Mouse (Mus musculus) forebrain, embryonic 15.5 days (tissue): ENCODE results near the gene Cttnbp2nl. TPM values are rescaled to one million over a fixed set of nuclear protein-coding genes. Genes with fewer than 3 reads are reported as not detected.
A peak's percentile ranks its signal among the peaks of the same experiment; 100 is the strongest.

Experiments
- ATAC-seq: fragments of 200-750 bp; cut with Nextera tagmentation; replicated peaks from 2 replicates; pipeline ENCODE4 v1.8.0; 2017; ENCODE audit warnings: mild to moderate bottlenecking, moderate TSS enrichment, moderate library complexity
- H3K27ac ChIP-seq: fragments of 300-500 bp; sonication (generic); replicated peaks from 2 replicates; pipeline ENCODE4 v1.5.1; 2015; ENCODE audit warnings: mild to moderate bottlenecking, inconsistent platforms
- H3K27me3 ChIP-seq: fragments of 300-500 bp; sonication (generic); 2 replicates; pipeline ENCODE4 v1.6.1; 2015; ENCODE audit warnings: inconsistent platforms
- H3K36me3 ChIP-seq: fragments of 300-500 bp; sonication (generic); 2 replicates; pipeline ENCODE4 v1.6.1; 2015; ENCODE audit warnings: mild to moderate bottlenecking, inconsistent platforms
- H3K4me1 ChIP-seq: fragments of 300-500 bp; sonication (generic); 2 replicates; pipeline ENCODE4 v1.6.1; 2015; ENCODE audit warnings: inconsistent platforms
- H3K4me2 ChIP-seq: fragments of 300-500 bp; sonication (generic); replicated peaks from 2 replicates; pipeline ENCODE4 v1.6.1; 2015; ENCODE audit warnings: mild to moderate bottlenecking, inconsistent platforms
- H3K4me3 ChIP-seq: fragments of 300-500 bp; sonication (generic); 2 replicates; pipeline ENCODE4 v1.5.1; 2015; ENCODE audit warnings: mild to moderate bottlenecking, inconsistent platforms
- H3K9ac ChIP-seq: fragments of 300-500 bp; sonication (generic); replicated peaks from 2 replicates; pipeline ENCODE4 v1.6.1; 2015; ENCODE audit warnings: mild to moderate bottlenecking, inconsistent platforms
- H3K9me3 ChIP-seq: fragments of 300-500 bp; sonication (generic); 2 replicates; pipeline ENCODE4 v1.6.1; 2016; ENCODE audit warnings: inconsistent platforms
- WGBS: fragments of 180-500 bp; shearing (Covaris S2); methylation state at CpG from one replicate; pipeline ENCODE4 v1.1.7; 2015; ENCODE audit warnings: mixed read lengths; 5-methylcytosine and 5-hydroxymethylcytosine counted together
- polyA plus RNA-seq: library from polyadenylated mRNA; unstranded; fragments of >200 nt; fragmentation: Nextera tagmentation; extraction: Ambion mirVana; gene quantifications from 2 replicates; pipeline ENCODE4 v1.2.1, GENCODE M21; 2015

The Cttnbp2nl gene
- polyA plus RNA-seq, 1 experiment from 2014 or later: 61.1 TPM

DNA sequence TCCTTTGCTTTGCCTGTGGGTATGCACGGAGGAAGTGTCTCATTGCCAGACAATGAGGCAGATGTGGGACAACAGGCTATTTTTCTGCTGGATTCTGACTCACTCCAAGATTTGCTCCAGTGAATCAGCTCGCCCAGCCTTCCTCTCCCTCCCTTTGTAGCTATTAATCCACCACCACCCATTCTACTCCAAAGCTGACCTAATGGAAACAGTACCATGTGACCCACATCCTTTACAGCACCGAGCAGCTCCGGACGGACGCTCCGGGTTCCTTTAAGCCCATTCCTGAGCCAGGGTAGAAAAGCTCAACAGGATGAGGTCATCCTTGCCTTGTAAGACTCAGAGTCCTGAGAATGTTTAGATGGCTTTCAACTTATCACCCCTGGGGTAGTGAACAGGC is 2.0 kb upstream of the Cttnbp2nl start:
- no peaks in the 10 kb centered on the region for H3K9me3 ChIP-seq
- no peak overlapping the region for H3K4me2 ChIP-seq
- WGBS: 61% methylated on average over 7 of the region's 7 CpGs
- no peak for ATAC-seq
- H3K36me3 ChIP-seq: no peaks in the 10 kb centered on the region
- H3K27me3 ChIP-seq: no peaks in the 10 kb centered on the region
- no peak overlapping the region for H3K27ac ChIP-seq
- H3K4me1 ChIP-seq: peaks cover 28% of the 10 kb centered on the region
- no peak overlapping the region for H3K9ac ChIP-seq
- H3K4me3 ChIP-seq: no peak overlapping the region

DNA sequence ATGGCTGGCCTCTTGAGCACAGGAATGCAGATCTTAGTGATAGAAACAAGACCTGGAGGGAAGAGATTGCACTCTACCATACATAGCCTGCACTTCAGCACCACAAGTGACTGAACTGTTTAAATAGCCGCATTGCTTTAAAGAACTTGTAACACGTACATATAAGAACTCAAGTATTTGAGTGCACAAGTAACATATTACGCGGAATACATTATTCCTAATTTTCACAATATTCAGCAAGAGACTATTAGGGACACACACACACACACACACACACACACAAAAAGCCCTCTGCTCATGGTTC is 704 bp upstream of the Cttnbp2nl start:
- 77% methylated on average over 4 of the region's 4 CpGs for WGBS
- no peaks in the 10 kb centered on the region for H3K9me3 ChIP-seq
- H3K27me3 ChIP-seq: no peaks in the 10 kb centered on the region
- H3K4me1 ChIP-seq: peaks cover 36% of the 10 kb centered on the region
- H3K27ac ChIP-seq: peak overlapping the region; percentile 92
- H3K9ac ChIP-seq: peak overlapping the region; percentile 92
- H3K4me3 ChIP-seq: peak overlapping the region; percentile 79
- H3K4me2 ChIP-seq: peak overlapping the region; percentile 76
- no peak for ATAC-seq
- H3K36me3 ChIP-seq: no peaks in the 10 kb centered on the region

DNA sequence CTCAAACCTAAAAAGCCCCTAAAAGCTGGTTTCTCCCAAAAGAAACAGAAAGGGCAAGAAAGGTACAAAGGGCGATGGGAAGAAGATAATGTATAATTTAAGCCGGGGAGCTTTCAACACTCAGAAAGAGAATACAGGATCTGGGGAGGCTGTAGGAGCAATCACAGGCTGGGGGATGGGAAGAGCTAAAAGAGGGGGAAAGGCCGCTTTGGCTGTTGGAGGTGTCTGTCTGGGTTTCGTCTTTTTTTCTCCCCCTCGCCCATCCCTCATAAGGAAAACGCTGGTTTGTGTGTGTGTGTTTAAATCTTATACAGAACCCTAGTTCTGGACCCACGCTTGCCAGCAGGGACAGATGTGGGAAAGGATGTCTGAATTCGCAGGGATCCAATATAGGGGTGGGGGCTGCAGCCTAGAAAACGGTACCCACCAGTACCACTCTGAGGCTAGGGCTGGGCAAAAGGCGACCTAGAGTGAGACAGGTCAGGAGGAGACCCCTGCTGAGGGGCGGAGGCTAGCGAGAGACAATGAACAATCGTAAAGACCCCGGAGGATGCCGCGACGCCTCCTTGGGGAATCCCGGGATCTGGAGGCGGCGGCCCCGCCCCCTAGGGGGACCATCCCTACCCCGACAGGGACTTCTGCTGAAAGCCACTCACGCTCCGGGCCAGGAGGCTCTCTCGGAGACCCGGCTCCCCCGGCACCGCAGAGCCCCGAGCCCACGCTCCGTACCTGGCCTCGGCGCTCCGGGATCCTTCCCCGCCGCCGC is 592 bp downstream of the Cttnbp2nl start:
- ATAC-seq: peak; percentile 7
- WGBS: under 1% methylated on average over 33 of the region's 37 CpGs
- H3K27ac ChIP-seq: peak overlapping the region; percentile 92
- peak overlapping the region; percentile 79 for H3K4me3 ChIP-seq
- H3K36me3 ChIP-seq: no peaks in the 10 kb centered on the region
- H3K4me2 ChIP-seq: peak overlapping the region; percentile 67
- peaks cover 38% of the 10 kb centered on the region for H3K4me1 ChIP-seq
- no peaks in the 10 kb centered on the region for H3K27me3 ChIP-seq
- H3K9ac ChIP-seq: peak overlapping the region; percentile 92
- no peaks in the 10 kb centered on the region for H3K9me3 ChIP-seq

DNA sequence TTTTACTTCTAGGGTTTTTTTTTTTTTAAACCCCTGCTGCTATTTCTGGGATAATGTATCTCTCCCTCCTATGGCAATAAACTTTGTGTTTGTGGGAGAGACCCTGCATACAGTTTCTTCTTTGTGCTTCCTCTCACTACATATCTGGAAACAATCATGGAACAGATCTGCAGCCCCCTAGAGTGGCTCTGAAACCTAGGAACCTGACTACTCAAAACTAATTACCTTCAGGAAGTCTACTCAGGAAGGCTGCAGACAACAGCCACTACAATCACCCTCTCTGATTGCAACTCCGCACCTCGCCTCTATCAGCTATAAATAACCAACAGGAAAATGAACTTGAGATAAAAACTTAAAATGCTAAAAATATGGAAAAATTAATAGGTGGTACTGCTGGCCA is 1.8 kb downstream of the Cttnbp2nl start:
- no peaks in the 10 kb centered on the region for H3K27me3 ChIP-seq
- no peaks in the 10 kb centered on the region for H3K36me3 ChIP-seq
- ATAC-seq: no peak
- no peaks in the 10 kb centered on the region for H3K9me3 ChIP-seq
- peak overlapping the region; percentile 92 for H3K9ac ChIP-seq
- peak overlapping the region; percentile 79 for H3K4me3 ChIP-seq
- 72% methylated on average over 2 of the region's 2 CpGs for WGBS
- no peak overlapping the region for H3K27ac ChIP-seq
- peaks cover 38% of the 10 kb centered on the region for H3K4me1 ChIP-seq
- peak overlapping the region; percentile 67 for H3K4me2 ChIP-seq

DNA sequence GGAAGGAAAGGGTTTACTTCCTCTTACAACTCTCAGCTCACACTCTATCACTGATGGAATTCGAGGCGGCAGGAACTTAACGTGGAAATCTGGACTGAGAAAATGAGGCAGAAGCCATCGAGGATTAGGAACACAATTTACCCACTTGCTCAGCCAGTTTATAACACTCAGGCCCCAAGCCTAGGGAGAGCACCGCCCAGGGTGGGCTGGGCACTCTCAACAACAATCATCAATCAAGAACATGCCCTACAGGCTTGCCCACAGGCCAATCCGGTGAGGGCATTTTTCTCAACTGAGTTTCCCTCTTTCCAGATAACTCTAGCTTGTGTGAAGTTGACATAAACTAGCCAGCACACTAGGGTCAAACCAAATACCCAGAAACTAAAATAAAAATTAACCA is 3.1 kb downstream of the Cttnbp2nl start:
- no peaks in the 10 kb centered on the region for H3K36me3 ChIP-seq
- H3K4me2 ChIP-seq: peak overlapping the region; percentile 11
- no peak overlapping the region for H3K9ac ChIP-seq
- no peak overlapping the region for H3K27ac ChIP-seq
- H3K9me3 ChIP-seq: no peaks in the 10 kb centered on the region
- no peak for ATAC-seq
- WGBS: 86% methylated on average over 6 of the region's 6 CpGs
- no peak overlapping the region for H3K4me3 ChIP-seq
- no peaks in the 10 kb centered on the region for H3K27me3 ChIP-seq
- peaks cover 41% of the 10 kb centered on the region for H3K4me1 ChIP-seq

DNA sequence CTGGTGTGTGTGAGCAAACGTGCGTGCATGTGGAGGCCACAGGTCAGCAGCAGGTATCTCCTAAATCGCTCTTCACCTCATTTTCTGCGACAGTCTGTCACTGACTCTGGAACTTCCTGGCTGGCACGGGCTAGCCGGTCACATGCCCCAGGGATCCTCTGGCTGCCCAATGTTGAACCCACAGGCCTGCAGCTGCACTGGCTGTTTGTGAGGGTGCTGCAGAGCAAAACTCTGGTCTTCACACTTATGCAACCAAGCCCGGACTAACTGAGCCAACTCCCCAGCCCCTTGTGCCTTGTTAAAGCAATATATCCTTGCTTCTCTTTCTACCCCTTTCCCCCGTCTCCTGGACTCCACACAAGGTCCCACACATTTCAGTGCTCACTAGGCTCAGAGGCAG is 5.3 kb downstream of the Cttnbp2nl start:
- Histone ChIP-seq H3K9me3 (no peaks in the 10 kb centered on the region), H3K27me3 (no peaks in the 10 kb centered on the region), H3K9ac (no peak overlapping the region), H3K4me1 (peaks cover 41% of the 10 kb centered on the region), H3K27ac (no peak overlapping the region), H3K4me2 (no peak overlapping the region), H3K36me3 (no peaks in the 10 kb centered on the region), H3K4me3 (no peak overlapping the region)
- no peak for ATAC-seq
- 86% methylated on average over 8 of the region's 8 CpGs for WGBS

DNA sequence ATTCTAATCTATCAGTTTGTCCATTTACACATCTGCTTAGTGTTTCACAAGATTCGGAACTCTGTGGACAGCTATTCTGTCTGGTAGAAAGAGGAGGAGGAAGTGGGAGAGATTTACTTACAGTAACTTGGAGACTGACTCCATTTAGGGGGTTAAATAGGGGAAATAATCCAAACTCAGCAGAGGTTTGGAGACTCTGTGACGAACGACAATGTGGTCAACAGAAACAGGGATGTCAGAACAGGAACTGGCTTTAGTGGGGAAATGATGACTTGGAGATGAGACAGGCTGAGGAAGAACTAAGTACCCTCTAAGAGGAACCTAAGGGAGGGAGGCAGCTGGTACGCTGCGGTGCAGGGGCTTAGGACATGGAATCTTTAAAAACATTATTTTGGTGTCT is 6.1 kb downstream of the Cttnbp2nl start:
- 88% methylated on average over 5 of the region's 5 CpGs for WGBS
- no peaks in the 10 kb centered on the region for H3K27me3 ChIP-seq
- H3K36me3 ChIP-seq: no peaks in the 10 kb centered on the region
- H3K4me2 ChIP-seq: no peak overlapping the region
- H3K9me3 ChIP-seq: no peaks in the 10 kb centered on the region
- ATAC-seq: no peak
- H3K4me3 ChIP-seq: no peak overlapping the region
- no peak overlapping the region for H3K9ac ChIP-seq
- H3K27ac ChIP-seq: no peak overlapping the region
- H3K4me1 ChIP-seq: peaks cover 41% of the 10 kb centered on the region

DNA sequence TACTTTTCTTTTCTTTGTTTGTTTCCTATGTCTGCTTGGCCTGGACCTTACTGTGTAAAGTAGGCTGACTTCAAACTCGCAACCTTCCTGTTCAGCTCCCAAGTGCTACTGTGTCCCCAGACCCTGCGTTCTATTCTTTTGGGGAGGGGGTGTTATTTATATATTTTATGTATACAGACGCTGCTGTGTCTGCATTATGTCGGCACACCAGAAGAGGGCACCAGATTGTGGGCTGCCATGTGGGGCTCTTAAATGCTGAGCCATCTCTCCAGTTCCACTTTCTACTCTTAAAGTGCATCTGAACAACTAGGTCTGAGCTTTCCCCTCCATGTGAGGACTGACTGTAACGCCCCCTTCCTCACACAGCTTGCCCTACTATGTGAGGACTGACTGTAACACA is 9.2 kb downstream of the Cttnbp2nl start:
- Histone ChIP-seq H3K4me1 (peaks cover 26% of the 10 kb centered on the region), H3K27ac (no peak overlapping the region), H3K4me3 (no peak overlapping the region), H3K4me2 (no peak overlapping the region), H3K36me3 (no peaks in the 10 kb centered on the region), H3K9me3 (no peaks in the 10 kb centered on the region), H3K27me3 (no peaks in the 10 kb centered on the region), H3K9ac (no peak overlapping the region)
- no peak for ATAC-seq
- WGBS: 89% methylated on average over 5 of the region's 5 CpGs

DNA sequence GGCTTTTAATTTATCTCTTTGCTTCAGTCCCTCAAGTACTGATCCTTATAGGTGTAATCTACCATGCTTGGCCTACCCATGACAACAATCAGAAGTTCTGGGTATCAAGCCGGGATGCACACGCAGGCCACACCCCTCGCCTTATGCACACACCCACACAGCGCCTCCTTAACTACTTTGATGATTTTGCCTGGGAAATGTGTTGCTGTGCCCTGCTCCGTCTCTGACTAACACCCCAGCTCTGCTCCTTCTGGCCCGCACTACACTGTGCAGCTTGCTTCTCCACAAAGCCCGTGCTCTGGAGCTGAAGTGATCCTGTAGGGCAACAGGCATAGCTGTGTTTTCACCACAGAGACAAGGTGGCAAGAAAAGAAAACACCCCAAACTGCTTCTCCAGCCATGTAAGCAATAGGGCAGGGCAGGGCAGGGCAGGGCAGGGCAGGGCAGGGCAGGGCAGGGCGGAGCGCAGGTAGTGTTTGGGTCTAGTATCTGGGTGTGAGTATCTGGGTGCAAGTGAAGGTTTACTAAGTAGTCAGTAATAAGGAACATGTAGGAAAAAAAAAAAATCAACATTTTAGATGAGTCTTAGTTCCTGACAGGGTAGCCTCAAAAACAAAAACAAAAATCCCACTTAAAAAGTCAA is 11.8 kb downstream of the Cttnbp2nl start:
- peaks cover 19% of the 10 kb centered on the region for H3K4me1 ChIP-seq
- no peaks in the 10 kb centered on the region for H3K9me3 ChIP-seq
- no peak overlapping the region for H3K27ac ChIP-seq
- H3K36me3 ChIP-seq: peaks cover 22% of the 10 kb centered on the region
- 95% methylated on average over 9 of the region's 9 CpGs for WGBS
- no peak overlapping the region for H3K9ac ChIP-seq
- H3K4me3 ChIP-seq: no peak overlapping the region
- H3K4me2 ChIP-seq: no peak overlapping the region
- ATAC-seq: 0 out of 2 replicates have a peak, but pooled peaks have one; percentile 59
- H3K27me3 ChIP-seq: no peaks in the 10 kb centered on the region

DNA sequence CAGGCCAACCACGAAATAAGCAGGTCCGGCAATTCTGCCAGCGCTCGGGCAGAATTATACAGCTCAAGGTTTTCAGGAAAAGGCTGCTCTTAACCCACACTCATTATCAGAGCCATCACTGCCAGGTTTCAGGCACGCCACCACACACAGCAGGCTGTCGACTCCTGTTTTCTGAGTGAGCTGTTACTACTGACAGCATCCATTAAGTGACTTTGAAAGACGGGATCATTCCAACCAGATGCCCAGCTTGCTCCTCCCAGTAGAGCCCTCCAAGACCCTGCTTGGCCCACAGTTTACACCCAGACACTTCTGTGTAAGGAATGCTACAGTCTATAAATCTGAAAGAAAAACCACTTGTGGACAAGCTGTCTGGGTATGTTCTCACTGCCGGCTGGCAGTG is 12.9 kb downstream of the Cttnbp2nl start:
- Histone ChIP-seq H3K36me3 (peaks cover 33% of the 10 kb centered on the region), H3K27ac (0 out of 2 replicates have a peak overlapping the region, but pooled peaks have one; percentile 0), H3K9me3 (no peaks in the 10 kb centered on the region), H3K4me3 (no peak overlapping the region), H3K9ac (no peak overlapping the region), H3K4me2 (no peak overlapping the region), H3K27me3 (no peaks in the 10 kb centered on the region), H3K4me1 (peaks cover 16% of the 10 kb centered on the region)
- ATAC-seq: peak; percentile 81
- 24% methylated on average over 8 of the region's 8 CpGs for WGBS

DNA sequence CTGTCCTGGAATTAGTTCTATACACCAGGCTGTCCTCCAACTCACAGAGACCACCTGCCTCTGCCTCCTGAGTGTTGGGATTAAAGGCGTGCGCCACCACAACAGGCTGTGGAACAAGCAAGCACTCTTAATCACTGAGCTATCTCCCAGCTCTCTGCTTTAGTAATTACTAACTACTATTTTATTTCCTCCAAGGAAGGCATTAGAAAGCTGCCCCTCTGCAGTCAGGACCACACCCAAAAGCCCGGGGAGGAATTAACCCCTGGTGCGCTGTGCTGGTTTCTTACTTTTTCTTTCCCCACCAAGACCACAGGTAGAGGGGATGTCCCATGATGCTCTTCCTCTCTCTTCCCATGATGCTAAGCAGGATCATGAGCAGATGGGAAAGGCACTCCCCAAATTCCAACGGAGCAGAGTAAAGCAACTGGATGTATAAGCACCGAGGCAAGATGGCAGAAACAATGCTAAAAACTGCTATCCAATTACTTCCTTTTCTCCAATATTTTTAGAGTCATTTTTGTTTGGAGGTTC is 15.6 kb downstream of the Cttnbp2nl start:
- Histone ChIP-seq H3K27me3 (no peaks in the 10 kb centered on the region), H3K4me1 (peaks cover 10% of the 10 kb centered on the region), H3K4me3 (no peak overlapping the region), H3K9ac (no peak overlapping the region), H3K9me3 (no peaks in the 10 kb centered on the region), H3K27ac (no peak overlapping the region), H3K36me3 (peaks cover 58% of the 10 kb centered on the region), H3K4me2 (no peak overlapping the region)
- WGBS: 91% methylated on average over 6 of the region's 6 CpGs
- ATAC-seq: no peak

DNA sequence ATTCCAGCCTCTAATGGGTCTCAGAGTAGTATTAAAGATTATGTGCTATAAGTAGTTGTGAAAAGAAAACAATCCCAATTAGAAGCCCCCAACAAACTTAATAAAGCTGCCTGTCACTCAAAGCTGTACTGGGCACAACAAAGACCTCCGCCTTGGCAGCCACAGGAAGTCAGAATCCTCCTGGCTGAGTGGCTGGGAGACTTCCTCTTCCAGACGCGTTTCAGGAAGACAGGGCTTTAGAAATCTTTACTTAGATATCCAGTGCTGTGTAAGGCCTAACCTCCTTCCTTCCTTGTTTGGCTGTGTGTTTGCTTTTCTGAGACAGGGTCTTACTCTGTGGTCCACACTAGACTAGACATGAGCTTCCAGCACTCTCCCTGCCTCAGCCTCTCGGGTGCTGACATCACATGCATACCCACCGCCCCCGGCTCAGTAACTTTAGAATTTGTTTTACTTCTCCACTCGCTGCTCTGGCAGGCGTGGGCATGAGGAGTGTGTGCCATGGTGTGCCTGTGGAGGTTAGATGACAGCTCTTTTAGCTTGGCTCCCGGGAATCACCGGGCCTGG is 16.6 kb downstream of the Cttnbp2nl start:
- Histone ChIP-seq H3K36me3 (peaks cover 67% of the 10 kb centered on the region), H3K27ac (no peak overlapping the region), H3K4me3 (no peak overlapping the region), H3K27me3 (no peaks in the 10 kb centered on the region), H3K4me2 (no peak overlapping the region), H3K4me1 (peaks cover 10% of the 10 kb centered on the region), H3K9ac (no peak overlapping the region), H3K9me3 (no peaks in the 10 kb centered on the region)
- ATAC-seq: no peak
- WGBS: 80% methylated on average over 10 of the region's 10 CpGs
